Mouse (Mus musculus): ENCODE measurements around the gene Rad51b. TPM values are rescaled to one million over a fixed set of nuclear protein-coding genes. Genes with fewer than 3 reads are reported as not detected.

The Rad51b gene
- total and polyA plus RNA-seq, 3 experiments, result 6.5 to 8.6 (median 8.5) TPM

DNA sequence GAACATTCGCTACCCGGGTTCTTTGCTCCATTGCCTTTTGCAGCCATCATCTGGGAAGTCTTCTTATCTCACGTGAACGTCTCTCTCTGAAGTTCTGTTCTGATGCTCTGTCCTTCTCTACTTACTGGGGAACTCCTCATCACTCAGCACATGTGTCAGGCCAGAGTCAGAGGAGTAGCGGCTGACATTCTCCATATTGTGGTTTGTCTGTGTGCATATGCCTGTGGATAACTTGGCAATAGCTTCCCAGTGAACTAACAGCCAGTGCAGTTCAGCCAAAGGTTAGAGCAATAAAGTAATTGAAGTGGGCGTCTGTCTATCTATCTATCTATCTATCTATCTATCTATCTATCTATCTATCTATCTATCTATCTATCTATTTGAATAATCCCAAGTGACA, 90.8 kb downstream of the Rad51b start:
- H3K4me2 ChIP-seq (ENCODE audit: insufficient read depth, low read depth, poor library complexity, severe bottlenecking), result no peak overlapping the region
- no peaks in the 10 kb centered on the region for H3K27me3 ChIP-seq (replicated peaks)
- H3K79me2 ChIP-seq (replicated peaks; ENCODE audit: control insufficient read depth, extremely low read depth, insufficient read depth, poor library complexity, severe bottlenecking), result no peaks in the 10 kb centered on the region
- H3K36me3 ChIP-seq (replicated peaks in 1 of 2; ENCODE audit: control insufficient read depth in 1 of 2, insufficient read depth in 1 of 2, low read length in 1 of 2), result no peaks in the 10 kb centered on the region
- H3K4me3 ChIP-seq (replicated peaks in 1 of 3; ENCODE audit: low read depth in 2 of 3, low read length in 2 of 3, poor library complexity in 1 of 3), result no peak overlapping the region
- H3K9ac ChIP-seq (ENCODE audit: insufficient read depth, low read depth), result no peak overlapping the region
- in situ Hi-C loops (cut with MboI; ENCODE audit: low pct_ligation_motif_present, low pct_unique_long_range_greater_than_20kb, low sequenced_read_pairs), result no loop called here
- no peak overlapping the region for H3K27ac ChIP-seq (ENCODE audit: insufficient read depth, low read depth)
- no peaks in the 10 kb centered on the region for H3K4me1 ChIP-seq (ENCODE audit: control insufficient read depth in 1 of 2, insufficient read depth in 2 of 2)
- no peak for DNase-seq (ENCODE audit: extremely low read depth)
- no peaks in the 10 kb centered on the region for H3K9me3 ChIP-seq (replicated peaks; ENCODE audit: low read length)
- TF ChIP-seq UBTF (IDR thresholded peaks at IDR 0.05; ENCODE audit: low read depth, low read length), result no peak
- TF ChIP-seq SMC3 (IDR thresholded peaks at IDR 0.05; ENCODE audit: low read depth, low read length), result no peak
- no peak for TF ChIP-seq MAX (IDR thresholded peaks at IDR 0.05; ENCODE audit: low read length)
- TF ChIP-seq MXI1 (IDR thresholded peaks at IDR 0.05; ENCODE audit: low read depth, low read length), result no peak
- TF ChIP-seq ETS1 (conservative IDR thresholded peaks at IDR 0.05; ENCODE audit: low read depth, low read length), result no peak
- no peak for TF ChIP-seq MAZ (IDR thresholded peaks at IDR 0.05; ENCODE audit: low read depth, low read length)
- no peak for TF ChIP-seq TCF12 (IDR thresholded peaks at IDR 0.05; ENCODE audit: low read depth, low read length)
- dilution Hi-C loops (cut with MboI; ENCODE audit: extremely low pct_ligation_motif_present, extremely low pct_unique_long_range_greater_than_20kb, low sequenced_read_pairs), result no loop called here

DNA sequence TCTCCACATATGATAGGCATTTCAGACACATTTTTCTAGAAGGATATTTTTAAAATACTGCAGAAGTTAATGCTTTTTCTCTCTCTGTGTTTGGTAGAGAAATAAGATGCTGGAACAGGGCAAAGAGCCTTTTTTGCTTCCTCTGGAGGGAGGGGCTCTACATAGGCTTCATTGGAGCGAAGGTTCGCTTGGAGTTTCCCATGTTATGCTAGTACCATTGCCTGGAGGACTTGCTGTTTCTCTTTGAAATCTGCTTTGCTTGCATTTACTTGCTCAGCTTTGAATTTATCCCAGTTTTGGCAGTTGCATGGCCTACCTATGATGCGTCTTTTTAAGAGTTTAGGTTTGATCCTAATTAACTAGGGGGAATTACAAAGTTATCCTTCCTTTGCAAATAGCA, 92.2 kb downstream of the Rad51b start:
- no peak overlapping the region for H3K27ac ChIP-seq (ENCODE audit: insufficient read depth, low read depth)

DNA sequence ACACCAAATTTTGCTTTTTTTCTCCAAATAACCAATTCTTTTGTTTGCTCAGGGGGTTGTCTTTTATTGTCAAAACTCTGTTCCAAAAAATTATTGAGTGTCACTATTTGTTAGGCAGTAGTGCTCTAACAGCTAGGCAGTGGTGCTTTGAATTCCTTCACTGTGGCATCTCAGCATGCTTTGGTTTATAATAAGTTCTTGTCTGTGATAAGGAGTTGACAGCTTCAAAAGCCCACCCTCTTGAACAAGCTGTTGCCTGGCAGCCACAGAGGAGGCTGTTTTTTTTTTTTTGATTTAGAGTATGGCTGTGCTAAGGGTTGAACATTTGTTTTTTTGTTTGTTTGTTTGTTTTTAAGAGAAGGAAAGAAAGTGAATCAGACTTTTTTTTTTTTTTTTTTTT, 92.9 kb downstream of the Rad51b start:
- in situ Hi-C loops (cut with MboI; ENCODE audit: low pct_ligation_motif_present, low pct_unique_long_range_greater_than_20kb, low sequenced_read_pairs), result no loop called here
- TF ChIP-seq MYC (IDR thresholded peaks at IDR 0.05; ENCODE audit: low read depth, low read length), result no peak
- no peak for TF ChIP-seq RAD21 (IDR thresholded peaks at IDR 0.05; ENCODE audit: low read depth, low read length)
- TF ChIP-seq ELF1 (IDR thresholded peaks at IDR 0.05; ENCODE audit: low read depth, low read length), result no peak
- TF ChIP-seq IRF4 (IDR thresholded peaks at IDR 0.05; ENCODE audit: low read depth, low read length), result no peak
- no peak for TF ChIP-seq MXI1 (IDR thresholded peaks at IDR 0.05; ENCODE audit: low read depth, low read length)
- TF ChIP-seq PAX5 (IDR thresholded peaks at IDR 0.05; ENCODE audit: low read length), result no peak
- no peak for TF ChIP-seq POLR2AphosphoS2 (IDR thresholded peaks at IDR 0.05; ENCODE audit: low read depth, low read length)
- no peak for TF ChIP-seq GABPA (IDR thresholded peaks at IDR 0.05; ENCODE audit: insufficient replicate concordance, low read depth, low read length)
- TF ChIP-seq MAX (IDR thresholded peaks at IDR 0.05; ENCODE audit: low read length), result no peak
- TF ChIP-seq RCOR1 (conservative IDR thresholded peaks at IDR 0.05; ENCODE audit: low read depth, low read length), result no peak
- no peak for TF ChIP-seq USF2 (conservative IDR thresholded peaks at IDR 0.05; ENCODE audit: low read depth, low read length)

More for the DNA sequence above, 92.2 kb downstream of the Rad51b start:
- Histone ChIP-seq H3K79me2 (replicated peaks; ENCODE audit: control insufficient read depth, extremely low read depth, insufficient read depth, poor library complexity, severe bottlenecking) (no peaks in the 10 kb centered on the region), H3K36me3 (replicated peaks in 1 of 2; ENCODE audit: control insufficient read depth in 1 of 2, insufficient read depth in 1 of 2, low read length in 1 of 2) (no peaks in the 10 kb centered on the region), H3K4me3 (replicated peaks in 1 of 3; ENCODE audit: low read depth in 2 of 3, low read length in 2 of 3, poor library complexity in 1 of 3) (no peak overlapping the region), H3K4me1 (ENCODE audit: control insufficient read depth in 1 of 2, insufficient read depth in 2 of 2) (no peaks in the 10 kb centered on the region), H3K9ac (ENCODE audit: insufficient read depth, low read depth) (no peak overlapping the region), H3K27me3 (replicated peaks) (no peaks in the 10 kb centered on the region), H3K9me3 (replicated peaks; ENCODE audit: low read length) (no peaks in the 10 kb centered on the region), H3K4me2 (ENCODE audit: insufficient read depth, low read depth, poor library complexity, severe bottlenecking) (no peak overlapping the region)
- in situ Hi-C loops (cut with MboI; ENCODE audit: low pct_ligation_motif_present, low pct_unique_long_range_greater_than_20kb, low sequenced_read_pairs) (no loop called here), dilution Hi-C loops (cut with MboI; ENCODE audit: extremely low pct_ligation_motif_present, extremely low pct_unique_long_range_greater_than_20kb, low sequenced_read_pairs) (no loop called here)
- DNase-seq (ENCODE audit: extremely low read depth), result no peak
- TF ChIP-seq USF2 (conservative IDR thresholded peaks at IDR 0.05; ENCODE audit: low read depth, low read length) (no peak), IRF4 (IDR thresholded peaks at IDR 0.05; ENCODE audit: low read depth, low read length) (no peak), BHLHE40 (IDR thresholded peaks at IDR 0.05; ENCODE audit: low read depth, low read length) (no peak), JUN (IDR thresholded peaks at IDR 0.05; ENCODE audit: insufficient read depth, low read depth, low read length) (no peak), MXI1 (IDR thresholded peaks at IDR 0.05; ENCODE audit: low read depth, low read length) (no peak), ETS1 (conservative IDR thresholded peaks at IDR 0.05; ENCODE audit: low read depth, low read length) (no peak), NELFE (IDR thresholded peaks at IDR 0.05; ENCODE audit: low read depth, low read length) (no peak), MAFK (IDR thresholded peaks at IDR 0.05; ENCODE audit: insufficient replicate concordance, low read length) (no peak), POLR2A (IDR thresholded peaks at IDR 0.05; ENCODE audit: low read depth, low read length) (no peak), EP300 (IDR thresholded peaks at IDR 0.05; ENCODE audit: low read length) (no peak), HCFC1 (IDR thresholded peaks at IDR 0.05; ENCODE audit: low read depth, low read length) (no peak), ZNF384 (IDR thresholded peaks at IDR 0.05; ENCODE audit: low read depth, low read length) (no peak), ZC3H11A (IDR thresholded peaks at IDR 0.05; ENCODE audit: low read depth, low read length) (no peak), NRF1 (IDR thresholded peaks at IDR 0.05; ENCODE audit: low read depth, low read length) (no peak), GABPA (IDR thresholded peaks at IDR 0.05; ENCODE audit: insufficient replicate concordance, low read depth, low read length) (no peak), CTCF (conservative IDR thresholded peaks at IDR 0.05 in 1 of 2, IDR thresholded peaks at IDR 0.05 in 1 of 2; ENCODE audit: low read depth in 2 of 2, low read length in 2 of 2) (no peak), E2F4 (IDR thresholded peaks at IDR 0.05; ENCODE audit: insufficient replicate concordance, low read depth, low read length) (no peak), POLR2AphosphoS2 (IDR thresholded peaks at IDR 0.05; ENCODE audit: low read depth, low read length) (no peak)

More for the DNA sequence above, 92.9 kb downstream of the Rad51b start:
- H3K79me2 ChIP-seq (replicated peaks; ENCODE audit: control insufficient read depth, extremely low read depth, insufficient read depth, poor library complexity, severe bottlenecking), result no peaks in the 10 kb centered on the region
- H3K4me2 ChIP-seq (ENCODE audit: insufficient read depth, low read depth, poor library complexity, severe bottlenecking), result no peak overlapping the region
- H3K9ac ChIP-seq (ENCODE audit: insufficient read depth, low read depth), result no peak overlapping the region
- H3K27me3 ChIP-seq (replicated peaks), result no peaks in the 10 kb centered on the region
- no peak overlapping the region for H3K4me3 ChIP-seq (replicated peaks in 1 of 3; ENCODE audit: low read depth in 2 of 3, low read length in 2 of 3, poor library complexity in 1 of 3)
- no peaks in the 10 kb centered on the region for H3K36me3 ChIP-seq (replicated peaks in 1 of 2; ENCODE audit: control insufficient read depth in 1 of 2, insufficient read depth in 1 of 2, low read length in 1 of 2)
- H3K4me1 ChIP-seq (ENCODE audit: control insufficient read depth in 1 of 2, insufficient read depth in 2 of 2), result no peaks in the 10 kb centered on the region
- dilution Hi-C loops (cut with MboI; ENCODE audit: extremely low pct_ligation_motif_present, extremely low pct_unique_long_range_greater_than_20kb, low sequenced_read_pairs), result no loop called here
- H3K9me3 ChIP-seq (replicated peaks; ENCODE audit: low read length), result no peaks in the 10 kb centered on the region
- DNase-seq (ENCODE audit: extremely low read depth), result no peak
- no peak overlapping the region for H3K27ac ChIP-seq (ENCODE audit: insufficient read depth, low read depth)
